Mouse (Mus musculus): ENCODE results near the gene Pole3.

The Pole3 gene

DNA sequence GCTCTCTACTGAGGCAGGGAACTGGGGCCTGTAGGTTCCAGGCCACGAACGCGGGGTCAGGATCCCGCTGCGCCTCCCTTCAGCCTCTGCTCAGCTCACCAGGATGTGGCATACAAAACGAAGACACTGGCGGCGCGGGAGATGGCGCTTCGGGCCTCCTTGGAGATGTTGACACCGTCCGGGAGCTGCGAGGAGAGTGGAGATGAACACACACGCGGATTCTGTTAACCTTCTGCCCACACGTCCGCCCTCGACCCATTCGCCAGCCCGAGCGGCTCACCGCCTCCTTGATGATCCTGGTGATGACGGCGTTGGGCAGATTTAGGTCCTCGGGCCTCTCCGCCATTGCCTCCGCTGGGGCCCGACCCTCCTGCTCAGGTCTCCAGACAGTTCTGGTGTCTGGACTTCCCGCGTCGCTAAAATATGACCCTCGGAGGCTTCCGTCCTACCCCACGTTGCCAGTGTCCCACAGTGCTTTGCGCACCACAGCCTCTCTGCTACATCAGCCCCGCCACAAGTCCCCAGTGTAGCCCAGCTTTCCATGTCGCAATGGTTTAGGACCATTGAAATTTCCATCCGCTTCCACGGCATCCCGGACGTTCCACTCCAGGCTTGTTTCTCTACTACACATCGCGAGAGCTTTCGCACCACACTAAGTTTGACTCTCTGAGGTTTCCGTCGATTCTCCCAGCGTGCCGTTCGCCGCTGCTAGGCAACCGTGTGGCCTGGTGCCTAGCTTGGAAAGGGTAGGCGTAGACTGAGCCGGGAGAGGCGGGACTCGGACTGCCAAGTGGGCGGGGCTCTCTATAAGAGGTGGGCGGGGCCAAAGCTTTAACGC, at the start of gene Pole3, which contains the start of gene 4933430I17Rik:
Gene Pole3 (minus strand): TSS at position 418 of the 838 bp plus-strand sequence.
Gene 4933430I17Rik (plus strand): TSS at position 719 of the 838 bp plus-strand sequence.
- DNase-seq (ENCODE audit: low spot score), result peak; percentile 100

DNA sequence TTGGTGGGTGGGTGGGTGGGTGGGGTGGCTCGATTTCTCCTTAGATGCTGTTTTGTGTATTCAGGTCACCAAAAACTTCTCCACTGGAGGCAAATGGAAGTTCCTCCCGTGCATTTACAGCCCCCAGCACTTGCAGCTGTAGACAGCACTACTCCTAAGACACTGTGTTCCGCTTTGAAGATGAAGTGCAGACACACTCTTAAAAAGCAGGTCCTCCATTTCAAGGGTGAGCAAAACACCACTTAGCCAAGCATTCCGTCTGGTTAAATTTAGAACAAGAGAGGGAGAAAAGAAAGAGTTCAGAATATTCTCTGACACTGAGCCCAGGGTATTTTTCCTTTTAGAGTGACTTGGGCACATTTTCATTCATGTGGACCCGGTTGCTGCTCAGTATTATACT, 45.2 kb upstream of the Pole3 start:
- no peak for DNase-seq (ENCODE audit: low spot score)

- DNase-seq (ENCODE audit: low spot score), result no peak
Observed at GRCm38 (mm10) chr4:62569603-62570002, 44.7 kb upstream of the Pole3 start.

DNA sequence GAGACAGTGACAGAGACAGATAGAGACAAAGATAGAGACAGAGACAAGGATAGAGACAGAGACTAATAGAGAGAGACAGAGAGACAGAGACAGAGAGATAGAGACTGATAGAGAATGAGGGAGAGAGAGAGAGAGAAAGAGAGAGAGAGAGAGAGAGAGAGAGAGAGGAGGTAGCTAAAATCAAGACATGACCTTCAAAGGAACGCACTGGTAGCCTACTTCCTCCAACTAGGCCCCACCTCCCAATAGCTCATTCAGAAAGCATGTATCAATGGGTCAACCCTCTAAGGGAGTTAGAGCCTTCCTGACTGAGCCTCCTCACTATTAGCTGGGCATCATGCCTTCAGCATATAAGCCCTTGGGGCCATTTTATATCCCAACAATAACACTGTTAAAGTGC, 43.5 kb upstream of the Pole3 start:
- DNase-seq (ENCODE audit: low spot score), result no peak

DNA sequence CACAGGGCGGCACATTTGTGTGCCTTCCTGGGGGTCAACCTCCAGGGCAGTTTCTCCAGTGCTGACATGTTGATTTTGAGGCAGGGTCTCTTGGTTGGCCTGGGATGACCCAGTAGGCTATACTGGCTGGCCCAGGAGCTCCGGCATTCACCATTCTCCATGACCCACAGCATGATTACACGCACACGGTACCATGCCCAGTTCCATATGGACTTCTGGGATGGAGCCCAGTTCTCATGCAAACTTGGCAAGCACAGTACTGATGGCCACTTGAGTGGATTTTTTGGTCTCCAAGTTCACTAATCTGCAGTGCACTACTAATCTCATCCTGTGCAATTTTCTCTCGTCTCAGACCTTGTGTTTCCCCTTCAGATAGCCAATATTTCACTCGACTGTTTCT, 42.8 kb upstream of the Pole3 start:
- no peak for DNase-seq (ENCODE audit: low spot score)

- DNase-seq (ENCODE audit: low spot score), result no peak
Observed at GRCm38 (mm10) chr4:62566530-62566929, 41.7 kb upstream of the Pole3 start.

GRCm38 (mm10) chr4:62562006-62562405, 37.1 kb upstream of the Pole3 start:
- DNase-seq (ENCODE audit: low spot score), result no peak

DNA sequence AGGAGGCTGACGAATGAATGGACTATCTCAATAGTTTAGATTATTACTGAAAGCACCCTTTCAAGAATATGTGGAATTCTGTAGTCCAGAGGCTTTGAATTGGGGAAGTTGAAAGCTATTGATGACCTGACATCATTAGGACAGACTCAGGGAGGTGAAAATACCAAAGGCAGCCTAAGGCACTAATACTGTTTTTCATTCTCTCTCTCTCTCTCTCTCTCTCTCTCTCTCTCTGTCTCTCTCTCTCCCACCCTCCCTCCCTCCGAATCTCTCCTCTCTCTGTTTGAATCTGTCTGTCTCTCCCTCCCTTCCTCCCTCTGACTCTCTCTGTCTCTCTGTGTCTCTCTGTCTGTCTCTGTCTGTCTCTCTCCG, 36.7 kb upstream of the Pole3 start:
- DNase-seq (ENCODE audit: low spot score), result no peak

DNA sequence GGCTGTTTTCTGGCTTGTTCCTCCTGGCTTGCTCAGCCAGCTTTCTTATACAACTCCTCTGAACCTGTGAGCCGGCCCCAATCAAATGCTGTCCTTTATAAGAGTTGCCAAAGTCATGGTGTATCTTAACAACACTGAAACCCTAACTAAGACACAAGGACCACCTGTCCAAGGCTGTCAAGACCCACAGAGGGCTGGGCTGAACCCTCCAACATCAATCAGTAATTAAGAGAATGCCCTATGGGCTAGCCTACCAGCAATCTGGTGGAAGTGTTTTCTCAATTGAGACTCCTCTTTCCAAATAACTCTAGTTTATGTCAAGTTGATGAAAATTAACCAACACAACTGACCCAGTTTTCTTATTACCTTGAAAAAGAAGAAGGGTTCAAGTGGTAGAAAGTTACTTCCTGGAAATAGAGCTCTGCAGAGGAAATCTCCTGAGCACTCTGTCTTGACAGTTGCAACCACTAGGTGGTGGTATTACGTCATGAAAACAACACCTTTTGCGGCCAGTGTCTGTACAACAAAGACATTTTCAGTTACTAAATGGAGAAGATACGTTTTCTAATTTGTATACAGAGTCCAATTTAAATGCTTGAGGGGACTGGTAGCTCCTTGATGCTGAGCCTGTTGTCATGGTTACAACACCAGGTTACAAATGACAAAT, 36.2 kb upstream of the Pole3 start:
- DNase-seq (ENCODE audit: low spot score), result peak; percentile 91

- DNase-seq (ENCODE audit: low spot score), result no peak
Observed at GRCm38 (mm10) chr4:62559797-62560329, 35.0 kb upstream of the Pole3 start, which contains the start of gene Rgs3. Gene Rgs3, plus strand, starts transcription at chr4:62559847.

DNA sequence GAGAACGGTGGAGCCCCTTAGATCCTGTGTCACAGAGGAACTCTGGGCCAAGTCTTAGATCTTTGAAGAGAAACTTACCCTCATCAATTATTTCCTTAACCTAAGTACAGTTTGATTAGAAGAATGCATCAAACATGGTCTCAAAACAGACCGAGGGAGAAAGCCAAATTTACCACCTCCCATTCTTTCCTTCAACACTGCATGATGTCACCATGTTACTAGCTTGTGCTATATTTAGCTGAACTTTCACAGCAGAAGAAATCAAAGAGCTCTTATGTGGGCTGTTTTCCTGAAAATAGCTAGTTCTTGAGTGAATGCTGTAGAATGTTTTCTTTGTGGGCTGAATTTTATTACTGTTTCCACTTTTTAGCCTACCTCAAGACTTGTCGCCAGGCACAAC, 32.6 kb upstream of the Pole3 start:
- DNase-seq (ENCODE audit: low spot score), result no peak

DNA sequence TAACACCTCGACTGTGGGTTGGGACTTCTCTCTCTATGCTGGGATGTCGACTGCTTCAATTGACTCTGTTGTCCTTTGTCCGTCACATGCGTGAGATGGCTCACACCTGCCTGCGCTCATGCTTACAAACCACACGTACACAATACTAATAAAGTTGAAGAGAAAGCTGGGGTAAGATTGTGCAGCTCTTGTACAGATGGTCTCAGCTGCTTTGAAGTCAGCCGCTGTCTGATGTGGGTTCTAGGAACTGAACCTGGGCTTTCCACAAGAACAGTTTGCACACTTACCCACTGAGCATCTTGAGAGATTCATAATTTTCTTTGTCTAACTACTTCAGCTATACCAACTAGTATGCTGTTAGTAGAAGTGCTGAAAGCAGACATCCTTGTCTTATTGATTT, 27.1 kb upstream of the Pole3 start:
- DNase-seq (ENCODE audit: low spot score), result no peak

GRCm38 (mm10) chr4:62544801-62545200, 19.9 kb upstream of the Pole3 start:
- DNase-seq (ENCODE audit: low spot score), result no peak

- no peak for DNase-seq (ENCODE audit: low spot score)
Observed at GRCm38 (mm10) chr4:62543782-62544181, 18.9 kb upstream of the Pole3 start.

- DNase-seq (ENCODE audit: low spot score), result no peak
Observed at GRCm38 (mm10) chr4:62541802-62542201, 16.9 kb upstream of the Pole3 start.

DNA sequence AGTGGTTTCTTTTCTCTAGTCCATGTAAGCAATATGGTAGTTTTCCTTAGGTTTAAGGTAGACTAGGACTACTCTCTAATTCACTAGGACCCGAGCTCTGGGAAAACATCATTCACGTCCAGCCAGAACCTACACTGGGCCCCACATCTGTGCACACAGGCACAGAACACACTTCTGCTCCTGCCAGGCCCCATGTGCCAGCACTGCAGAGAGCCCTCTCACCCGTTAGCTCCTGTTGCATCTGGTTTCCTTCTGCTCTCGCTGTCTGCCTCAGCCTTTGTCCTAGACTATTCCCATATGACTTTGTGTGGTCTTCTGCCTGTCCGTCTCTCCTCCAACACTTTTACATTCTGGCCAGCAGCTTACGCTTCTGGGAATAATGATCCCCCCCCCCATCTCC, 8.9 kb upstream of the Pole3 start:
- DNase-seq (ENCODE audit: low spot score), result no peak

GRCm38 (mm10) chr4:62527655-62528054, 2.8 kb upstream of the Pole3 start:
- no peak for DNase-seq (ENCODE audit: low spot score)

DNA sequence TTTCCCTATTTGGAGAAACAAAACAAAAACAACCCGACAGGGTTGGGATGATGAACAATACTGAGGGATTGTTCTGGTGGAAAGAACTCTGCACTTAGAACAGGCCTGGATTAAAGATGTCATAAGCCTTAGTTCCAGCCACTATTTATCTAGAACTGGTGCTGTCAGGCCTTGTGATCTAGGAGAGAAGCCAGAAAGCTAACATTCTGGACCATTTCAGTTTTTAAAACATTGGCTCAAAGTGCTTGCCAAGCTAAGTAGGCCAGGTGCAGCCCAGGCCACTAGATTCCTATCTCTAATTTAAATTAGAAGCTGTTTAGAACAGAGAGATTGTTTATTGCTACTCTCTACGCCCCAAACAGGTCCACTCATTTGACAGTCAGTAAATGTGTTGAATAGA, 1.4 kb upstream of the Pole3 start:
- no peak for DNase-seq (ENCODE audit: low spot score)

- DNase-seq (ENCODE audit: low spot score), result no peak
Observed at GRCm38 (mm10) chr4:62525489-62525811, 582 bp upstream of the Pole3 start.

DNA sequence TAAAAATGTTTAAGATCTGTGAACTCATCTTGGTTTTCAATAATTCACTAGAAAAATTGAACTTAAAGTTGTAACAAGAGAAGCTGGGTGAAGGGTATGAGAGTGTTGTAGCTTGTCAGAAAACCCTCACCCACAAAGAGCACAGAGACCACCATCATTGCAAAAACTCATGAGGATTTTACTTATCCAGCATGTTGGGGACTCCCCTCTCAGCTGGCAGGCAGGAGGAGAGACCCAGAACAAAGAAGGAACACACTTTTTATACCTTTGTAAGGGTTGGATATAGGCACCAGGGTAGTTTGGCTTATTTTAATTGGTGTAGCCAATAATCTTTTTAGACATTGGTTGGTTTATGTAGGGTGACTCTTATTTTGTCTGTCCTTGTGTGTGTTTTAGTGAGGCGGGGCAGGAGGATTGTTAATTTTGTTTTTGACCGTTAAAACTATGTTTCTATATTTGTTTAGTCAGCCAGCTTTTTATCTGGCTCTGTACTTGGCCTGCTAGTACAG, 3.9 kb downstream of the Pole3 start:
- DNase-seq (ENCODE audit: low spot score), result no peak

DNA sequence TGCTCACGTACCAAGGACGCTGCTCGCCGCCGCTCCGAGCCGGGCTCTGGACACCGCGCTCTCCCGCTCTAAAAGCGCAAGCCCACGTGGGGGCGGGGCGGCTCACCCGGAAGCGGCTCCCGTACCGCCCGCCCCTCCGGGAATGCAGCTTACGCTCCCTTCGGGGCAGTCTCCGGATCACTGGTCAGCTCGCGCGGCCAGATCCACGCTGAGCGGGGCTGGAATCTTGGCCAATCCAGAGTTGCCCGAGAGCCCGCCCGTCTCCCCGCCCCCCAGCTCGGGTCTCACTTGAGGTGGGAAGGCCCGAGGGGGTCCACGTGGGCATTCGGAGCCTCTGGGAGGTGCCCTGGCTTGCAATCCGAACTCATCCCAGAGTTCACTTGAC, 5.0 kb downstream of the Pole3 start, which contains the start of gene Alad:
Gene Alad (minus strand): TSS at position 70 of the 385 bp plus-strand sequence.
- DNase-seq (ENCODE audit: low spot score), result peak; percentile 99

DNA sequence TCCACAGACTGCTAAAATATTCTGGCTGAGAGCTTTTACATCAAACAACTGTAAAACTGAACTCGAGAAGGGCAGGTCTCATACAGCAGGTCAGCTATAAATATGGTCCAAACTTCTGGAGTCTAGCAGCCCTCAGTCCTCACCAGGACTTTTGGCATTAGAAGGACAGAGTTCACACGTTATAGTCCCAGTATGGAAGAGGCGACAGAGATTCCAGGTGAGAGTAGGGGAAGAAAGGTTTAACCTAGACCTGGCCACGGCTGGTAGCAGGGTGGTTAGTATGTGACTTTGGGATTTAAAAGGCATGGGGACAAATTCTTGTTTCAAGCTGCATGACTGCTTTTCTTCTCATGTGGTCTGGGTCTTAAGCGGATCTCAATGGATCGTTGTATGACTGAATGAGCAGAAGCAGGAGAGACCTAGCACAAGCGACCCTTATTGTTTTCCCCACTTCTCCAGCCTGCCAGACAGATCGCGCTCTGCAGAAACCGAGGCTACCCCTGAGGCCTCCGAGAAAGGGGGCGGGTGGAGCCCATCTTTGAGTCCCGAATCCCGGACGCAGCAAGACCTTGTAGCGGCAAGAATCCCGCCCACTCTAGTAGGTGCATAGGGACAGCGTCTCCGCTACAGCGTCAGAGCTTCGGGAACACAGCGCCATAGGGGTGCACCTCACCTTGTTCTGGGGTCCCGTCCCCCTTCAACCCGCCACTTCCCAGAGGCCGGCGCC, 5.6 kb downstream of the Pole3 start:
- no peak for DNase-seq (ENCODE audit: low spot score)
